Mouse (Mus musculus): Measurements from ENCODE around the gene Limd2.

- no peak for TF ChIP-seq GATA1 (IDR thresholded peaks at IDR 0.05; ENCODE audit: low read length)
- TF ChIP-seq TAL1 (IDR thresholded peaks at IDR 0.05; ENCODE audit: low read length), result no peak
Observed at GRCm38 (mm10) chr11:106154091-106154490, 6.6 kb downstream of the Limd2 start.
